Mouse (Mus musculus): Measurements from ENCODE around the gene Tmod2.

- no peak for TF ChIP-seq POLR2A (IDR thresholded peaks at IDR 0.05; ENCODE audit: extremely low read depth, insufficient read depth, low read length)
- TF ChIP-seq CTCF (IDR thresholded peaks at IDR 0.05; ENCODE audit: low read depth, low read length): no peak
These were observed 17.6 kb downstream of the Tmod2 start for GRCm38 (mm10) chr9:75593481-75593880.
